Mouse (Mus musculus) layer of hippocampus, adult 11-12 months (tissue): ENCODE measurements at regions not wholly inside any gene's neighbourhood (a gene's known extent, or its start where the extent isn't known, plus 50 kb on each side); places are given as distances from the start of the nearest gene placed in this dataset.

Source experiments
- DNase-seq: peaks from one replicate; pipeline ENCODE4 v3.0.0; 2022; ENCODE audit warnings: low spot score

DNA sequence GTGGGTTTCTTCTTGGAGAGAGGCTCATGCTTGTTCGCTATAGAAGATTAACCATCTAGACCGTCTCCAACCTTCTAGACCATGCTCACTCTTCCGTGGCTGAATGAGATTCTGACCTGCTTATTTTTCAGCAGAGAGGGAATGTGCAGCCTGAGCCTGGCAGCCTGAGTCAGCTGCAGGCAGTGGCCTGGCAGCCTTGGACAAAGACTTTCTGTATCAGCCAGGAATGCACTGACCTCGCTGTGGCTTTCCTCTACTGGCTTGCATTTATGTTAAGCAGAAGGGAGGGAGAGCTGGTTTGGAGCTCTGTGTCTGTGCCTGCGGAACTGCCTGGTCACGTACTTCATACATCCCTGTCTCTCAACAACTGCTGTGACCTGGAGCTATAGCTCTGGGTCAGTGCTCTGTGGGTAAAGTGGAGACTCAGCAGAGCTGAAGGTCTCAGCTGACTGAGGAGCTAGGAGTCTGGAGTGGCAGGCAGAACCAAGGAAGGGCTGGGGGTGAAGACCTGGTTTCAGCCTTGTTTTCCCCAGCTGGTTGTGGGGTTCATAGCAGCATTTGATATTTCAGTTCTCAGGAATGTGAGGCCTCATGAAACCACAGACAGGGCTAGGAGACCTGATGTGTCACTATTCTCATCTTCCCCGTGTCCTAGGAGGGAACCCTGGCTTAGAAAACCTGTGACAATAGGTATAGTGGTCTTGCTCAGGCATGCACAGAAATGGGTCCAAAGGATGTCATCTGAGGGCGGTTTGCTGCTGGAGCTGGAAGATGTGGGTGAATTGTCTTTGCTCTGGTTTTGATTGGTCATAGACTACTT is 207.2 kb upstream of the Ncam1 start:
- DNase-seq: peak; percentile 26

DNA sequence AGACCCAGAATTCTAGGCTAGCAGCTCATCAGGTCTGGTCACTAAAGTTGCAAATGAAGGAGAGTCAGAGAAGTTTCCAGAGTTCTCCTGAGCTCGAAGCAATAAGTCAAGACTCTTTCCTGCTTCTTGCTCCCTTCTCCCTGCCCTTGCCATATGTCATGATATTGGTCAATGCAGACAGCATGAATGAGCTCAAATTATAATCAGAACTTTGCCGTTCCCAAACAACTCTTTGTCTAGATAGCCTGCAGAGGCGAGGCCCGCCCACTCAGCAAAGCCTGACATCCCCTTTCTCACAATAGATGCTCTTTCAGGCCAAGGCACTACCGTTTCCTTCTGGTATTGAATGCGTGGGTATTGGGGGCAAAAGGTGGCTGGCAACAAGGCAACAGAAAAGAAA is 204.0 kb upstream of the Ncam1 start:
- no peak for DNase-seq

- no peak for DNase-seq
Observed at GRCm38 (mm10) chr9:50000497-50001404, 202.0 kb upstream of the Ncam1 start.

DNA sequence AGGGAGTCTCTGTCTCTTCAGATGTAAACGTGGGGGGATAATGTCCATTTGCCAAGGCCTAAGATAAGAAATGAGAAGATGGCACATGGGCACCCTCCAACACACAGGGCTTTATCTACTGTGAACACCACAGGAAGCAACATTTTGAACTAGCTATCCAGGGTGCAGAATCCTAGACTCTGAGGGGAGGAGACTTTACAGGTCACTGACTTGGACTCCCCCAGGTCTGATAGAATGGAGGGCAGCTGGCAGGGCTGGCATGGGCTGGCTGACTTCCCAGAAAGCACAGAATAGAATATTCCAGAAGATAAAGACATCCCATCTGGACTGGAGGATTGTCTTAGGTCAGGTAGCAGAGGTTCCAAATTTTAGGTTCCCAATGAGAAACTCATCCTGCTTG is 201.2 kb upstream of the Ncam1 start:
- no peak for DNase-seq

- DNase-seq: no peak
Observed at GRCm38 (mm10) chr9:49998101-49998500, 199.4 kb upstream of the Ncam1 start.

- peak; percentile 80 for DNase-seq
Observed at GRCm38 (mm10) chr9:49989464-49990271, 190.9 kb upstream of the Ncam1 start.

DNA sequence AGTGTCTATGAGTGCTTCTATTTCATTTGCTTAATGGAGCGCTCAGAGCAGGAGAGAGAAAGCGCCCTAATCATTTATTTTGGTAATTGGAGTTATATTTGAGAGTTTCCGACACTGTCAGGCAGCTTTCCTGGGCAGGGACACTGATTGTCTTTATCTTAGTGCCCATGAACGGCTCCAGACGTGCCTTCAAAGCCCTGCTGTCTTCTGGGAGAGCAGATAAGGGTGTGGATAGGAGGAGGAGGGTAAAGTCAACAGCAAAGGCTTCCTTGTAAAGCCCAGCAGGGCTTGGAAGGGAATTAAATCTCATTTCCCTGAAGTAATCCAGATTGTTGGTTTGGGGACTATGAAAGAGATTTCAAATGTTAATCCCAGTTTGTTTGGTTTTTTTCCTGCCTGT is 189.3 kb upstream of the Ncam1 start:
- no peak for DNase-seq

- DNase-seq: no peak
Observed at GRCm38 (mm10) chr9:49987481-49987880, 188.8 kb upstream of the Ncam1 start.

DNA sequence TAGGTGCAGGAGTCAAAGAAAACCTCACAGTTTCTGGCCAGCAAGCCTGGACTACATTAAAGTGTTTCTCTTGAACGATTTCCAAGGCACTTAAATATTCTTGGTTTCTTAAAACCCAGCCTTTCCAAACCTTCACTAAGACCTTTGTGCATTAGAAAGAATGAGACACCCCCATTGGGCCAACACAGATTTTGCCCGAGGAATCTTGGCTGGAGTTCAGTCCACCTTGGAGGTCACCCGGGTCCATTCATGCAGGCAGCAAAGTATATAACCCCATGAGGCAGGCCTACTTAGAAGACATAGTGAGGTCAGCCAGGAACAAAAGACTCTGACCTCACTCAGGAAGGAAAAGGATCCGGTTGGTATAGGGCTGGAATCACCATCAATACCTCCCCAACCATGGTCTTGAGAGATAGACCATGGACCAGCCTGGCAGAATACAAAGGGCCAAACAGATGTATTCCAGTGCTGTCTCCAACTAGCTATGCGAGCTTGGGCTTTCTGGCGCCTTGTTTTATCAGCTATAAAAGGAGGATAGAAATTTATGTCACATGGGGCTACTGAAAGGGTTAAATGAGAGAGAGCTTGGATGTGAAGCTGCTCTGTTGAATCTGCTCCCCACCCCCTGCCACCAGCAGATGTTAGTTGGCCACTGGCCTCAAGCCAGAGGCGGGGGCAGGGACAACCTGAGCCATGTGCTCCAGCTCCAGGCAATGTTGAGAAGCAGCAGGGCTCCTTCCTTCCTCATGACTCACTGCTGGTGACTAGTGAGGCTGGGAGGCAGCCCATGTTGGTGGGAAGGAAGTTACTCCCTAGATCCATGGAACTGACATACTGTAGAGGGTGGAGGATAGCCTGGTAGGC is 181.9 kb upstream of the Ncam1 start:
- DNase-seq: peak; percentile 76

- peak; percentile 69 for DNase-seq
Observed at GRCm38 (mm10) chr9:49975938-49976671, 177.4 kb upstream of the Ncam1 start.

- no peak for DNase-seq
Observed at GRCm38 (mm10) chr9:49973974-49974495, 175.3 kb upstream of the Ncam1 start.

DNA sequence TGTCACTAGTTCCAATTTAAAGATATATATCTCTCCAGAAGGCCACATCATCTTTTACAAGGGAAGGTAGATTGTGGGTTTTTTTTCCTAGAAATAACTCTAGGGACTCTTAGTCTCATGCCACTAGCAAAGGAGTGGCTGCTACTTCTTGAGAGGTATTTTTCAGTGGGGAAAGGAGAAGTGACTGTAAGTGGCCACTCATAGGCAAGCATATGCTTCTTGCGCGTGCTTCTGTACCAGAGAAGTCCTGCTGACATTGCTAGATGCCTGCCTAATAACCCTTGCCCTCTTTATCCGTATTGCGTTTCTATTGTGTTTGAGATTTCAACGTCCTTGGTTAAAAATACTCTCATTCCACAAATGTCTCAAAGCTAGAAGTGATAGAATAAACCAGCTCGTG is 170.7 kb upstream of the Ncam1 start:
- no peak for DNase-seq

DNA sequence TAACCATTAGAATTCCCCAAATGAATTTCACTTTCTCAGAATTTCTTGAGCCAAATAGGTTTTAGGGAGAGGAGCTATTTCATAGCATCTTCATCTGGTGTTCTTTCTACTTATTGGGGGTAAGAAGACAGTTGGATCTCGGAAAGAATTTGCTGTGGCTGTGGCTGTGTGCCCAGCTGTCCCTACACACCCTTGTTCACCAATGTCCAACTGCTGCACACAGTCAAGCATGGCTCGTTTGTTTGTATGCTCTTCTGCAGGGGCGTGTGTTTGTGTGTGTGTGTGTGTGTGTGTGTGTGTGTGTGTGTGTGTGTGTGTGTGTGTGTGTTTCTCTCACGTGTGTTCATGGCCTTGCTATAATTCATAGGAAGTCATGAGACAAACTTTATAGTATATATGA is 165.9 kb upstream of the Ncam1 start:
- no peak for DNase-seq

DNA sequence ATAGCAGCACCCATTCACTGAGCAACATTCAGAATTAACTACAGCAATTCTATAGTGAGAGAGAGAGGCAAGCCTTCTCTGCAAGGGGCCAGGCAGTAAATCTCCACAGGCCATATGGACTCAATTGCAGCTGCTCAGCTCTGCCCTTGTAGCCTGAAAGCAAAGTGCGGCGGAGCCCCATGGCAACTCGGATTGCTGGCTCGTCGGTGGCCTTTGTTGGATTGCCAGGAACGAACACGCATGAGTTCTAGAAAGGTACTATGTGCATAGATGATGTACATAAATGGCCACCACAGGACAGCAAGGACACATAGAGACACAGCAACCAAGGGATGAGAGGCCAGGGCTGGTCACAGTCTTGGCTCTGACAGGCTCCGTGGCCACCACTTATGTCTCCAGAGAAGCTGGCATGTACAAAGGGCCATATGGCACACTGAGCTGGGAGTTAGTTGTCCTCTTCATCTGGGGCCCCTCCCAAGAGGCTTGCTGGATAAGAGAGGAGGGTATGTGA is 163.9 kb upstream of the Ncam1 start:
- no peak for DNase-seq

DNA sequence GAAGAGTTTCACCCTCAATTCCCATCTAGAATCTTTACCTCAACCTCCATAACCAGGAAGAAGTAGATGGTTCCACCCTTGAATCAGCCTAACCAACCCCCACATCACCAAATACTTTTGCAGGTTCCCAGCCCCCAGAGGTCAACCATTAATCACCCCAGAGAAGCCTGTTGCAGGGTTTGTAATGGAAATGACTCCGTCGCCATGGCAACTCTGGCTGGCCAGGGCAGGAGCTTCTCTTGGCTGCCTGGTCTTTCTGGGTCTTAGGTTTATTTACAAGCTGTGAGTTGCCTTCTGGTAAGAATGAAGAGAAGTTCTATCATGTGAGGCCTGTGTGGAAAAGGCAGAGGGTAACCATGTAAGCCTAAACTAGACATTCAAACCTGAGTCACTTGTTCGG is 163.2 kb upstream of the Ncam1 start:
- no peak for DNase-seq

DNA sequence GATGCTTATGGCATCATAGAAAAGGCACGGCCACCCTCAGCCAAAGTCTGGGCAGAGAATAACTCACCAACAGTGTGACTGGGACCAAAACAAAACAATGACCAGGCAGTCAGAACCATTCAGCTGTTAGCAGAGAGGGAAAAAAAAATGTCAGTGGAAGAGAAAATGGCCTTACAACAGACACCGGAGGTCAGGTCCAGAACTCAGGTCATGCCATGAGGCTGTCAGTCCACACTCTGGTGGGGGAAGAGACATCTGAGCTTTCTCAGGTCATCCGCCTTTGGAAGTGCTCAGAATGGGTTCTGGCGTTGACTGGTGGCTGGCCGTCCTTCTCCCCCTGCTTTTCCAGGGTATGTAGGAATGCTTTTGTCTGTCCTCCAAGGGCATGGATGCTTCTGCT is 162.6 kb upstream of the Ncam1 start:
- no peak for DNase-seq

GRCm38 (mm10) chr9:49959987-49960386 is 161.3 kb upstream of the Ncam1 start:
- no peak for DNase-seq

DNA sequence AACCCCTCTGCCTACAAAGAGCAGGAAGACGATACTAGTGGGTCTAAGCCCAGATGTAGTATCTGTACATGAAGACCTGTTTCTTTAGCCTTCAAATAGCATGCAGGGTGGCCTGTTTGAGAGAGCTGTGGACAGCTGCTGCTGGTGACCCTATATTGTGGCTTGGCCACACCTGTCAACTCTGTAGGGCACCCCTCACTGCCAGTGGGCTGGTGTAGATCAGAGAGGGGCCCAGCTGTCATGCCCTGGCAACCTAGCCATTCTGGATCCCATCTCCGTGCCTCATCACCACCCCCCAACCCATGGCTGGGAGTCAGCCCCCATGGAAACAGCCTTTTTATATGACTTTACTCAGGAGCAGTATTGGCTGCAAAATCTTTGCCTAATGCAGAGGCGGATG is 160.2 kb upstream of the Ncam1 start:
- no peak for DNase-seq

DNA sequence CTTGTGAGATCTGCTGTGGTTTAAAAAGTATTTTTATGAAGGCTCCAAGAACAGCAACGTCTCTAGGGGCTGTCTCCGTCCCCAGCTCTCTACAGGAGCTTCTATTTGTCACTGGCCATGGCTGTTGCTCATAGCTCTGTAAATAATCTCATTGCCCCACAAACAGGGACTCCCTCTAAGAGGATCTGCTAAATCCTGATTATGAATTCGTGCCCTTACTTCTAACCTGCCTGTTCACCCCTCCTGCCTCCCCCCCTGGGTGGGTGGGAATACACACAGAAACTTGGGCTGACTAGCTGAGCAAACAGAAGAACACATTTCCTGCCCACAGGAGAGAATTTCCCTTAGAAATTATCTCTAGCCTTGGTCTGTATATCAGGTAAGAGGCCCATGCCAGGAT is 155.9 kb upstream of the Ncam1 start:
- DNase-seq: no peak

- DNase-seq: no peak
Observed at GRCm38 (mm10) chr9:49950321-49950720, 151.6 kb upstream of the Ncam1 start.
